Mouse (Mus musculus) testis, adult 2 months (tissue): ENCODE data around the gene Pdpk1. TPM values are rescaled to one million over a fixed set of nuclear protein-coding genes. Genes with fewer than 3 reads are reported as not detected.

Experiments used
- H3K27ac ChIP-seq: fragments of 200-500 bp; 2 replicates; pipeline ENCODE4 v1.5.1; 2012; ENCODE audit warnings: low read depth, low read length; ENCODE audit not compliant: control insufficient read depth, insufficient read depth
- H3K27me3 ChIP-seq: fragments of 200-500 bp; 2 replicates; pipeline ENCODE4 v1.6.1; 2012; ENCODE audit warnings: mild to moderate bottlenecking, low read length, moderate library complexity; ENCODE audit not compliant: control insufficient read depth, insufficient read depth
- H3K36me3 ChIP-seq: fragments of 200-500 bp; 2 replicates; pipeline ENCODE4 v1.6.1; 2012; ENCODE audit warnings: mild to moderate bottlenecking, low read length; ENCODE audit not compliant: control insufficient read depth, insufficient read depth
- H3K4me1 ChIP-seq: fragments of 200-500 bp; 2 replicates; pipeline ENCODE4 v1.6.1; 2012; ENCODE audit warnings: low read length; ENCODE audit not compliant: control insufficient read depth, insufficient read depth
- H3K4me3 ChIP-seq: fragments of 200-500 bp; 2 replicates; pipeline ENCODE4 v1.5.1; 2012; ENCODE audit warnings: low read depth, mild to moderate bottlenecking, low read length, moderate library complexity, mixed read lengths; ENCODE audit not compliant: control insufficient read depth
- CTCF ChIP-seq: fragments of 200-500 bp; IDR thresholded peaks from 2 replicates; pipeline ENCODE4 v1.5.1; 2012; ENCODE audit warnings: low read depth, mild to moderate bottlenecking, inconsistent platforms, low read length, moderate library complexity; ENCODE audit not compliant: control insufficient read depth, insufficient read depth, insufficient replicate concordance
- POLR2A ChIP-seq: fragments of 200-500 bp; IDR thresholded peaks from 2 replicates; pipeline ENCODE4 v1.6.1; 2012; ENCODE audit warnings: low read depth, mild to moderate bottlenecking, inconsistent platforms, low read length, moderate library complexity; ENCODE audit not compliant: control insufficient read depth
- polyA plus RNA-seq: library from polyadenylated mRNA; depleted of rRNA; stranded (reverse); fragments of >200 nt; gene quantifications from 2 replicates; pipeline ENCODE4 v1.2.3, GENCODE M21; 2012

The Pdpk1 gene
- polyA plus RNA-seq, 1 experiment = 486 TPM

DNA sequence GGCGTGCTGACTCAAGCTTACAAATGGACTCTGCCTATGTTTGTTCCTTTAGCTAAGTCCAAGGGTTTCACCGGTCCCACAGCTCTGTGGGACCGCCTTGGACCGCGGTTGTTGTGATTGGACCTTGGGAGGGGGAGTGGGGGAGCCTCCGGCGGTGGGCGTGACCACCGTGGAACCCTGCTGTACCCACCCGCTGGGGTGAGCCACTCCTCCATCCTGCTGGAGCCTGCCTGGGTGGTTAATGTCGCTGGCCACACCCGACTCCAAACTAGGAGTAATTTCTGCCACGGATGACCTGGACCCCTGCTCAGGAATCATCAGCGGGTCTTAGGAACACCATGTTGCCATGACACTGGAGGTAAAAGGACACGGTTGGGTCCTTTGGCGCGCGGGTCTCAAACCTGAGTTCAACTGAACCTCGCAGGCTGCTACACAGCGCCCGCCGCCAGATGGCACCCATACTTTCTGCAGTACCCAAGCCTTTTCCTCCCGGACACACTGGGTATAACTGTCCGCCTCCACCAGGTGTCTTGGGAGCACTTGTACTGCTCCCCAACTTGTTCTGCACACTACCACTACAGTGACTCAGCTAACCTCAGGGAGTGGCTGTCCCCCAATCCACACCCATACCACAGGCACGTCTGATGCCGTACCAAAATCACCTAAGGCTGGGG is 1.3 kb upstream of the Pdpk1 start:
- H3K27ac ChIP-seq = peak overlapping the region; percentile 84

DNA sequence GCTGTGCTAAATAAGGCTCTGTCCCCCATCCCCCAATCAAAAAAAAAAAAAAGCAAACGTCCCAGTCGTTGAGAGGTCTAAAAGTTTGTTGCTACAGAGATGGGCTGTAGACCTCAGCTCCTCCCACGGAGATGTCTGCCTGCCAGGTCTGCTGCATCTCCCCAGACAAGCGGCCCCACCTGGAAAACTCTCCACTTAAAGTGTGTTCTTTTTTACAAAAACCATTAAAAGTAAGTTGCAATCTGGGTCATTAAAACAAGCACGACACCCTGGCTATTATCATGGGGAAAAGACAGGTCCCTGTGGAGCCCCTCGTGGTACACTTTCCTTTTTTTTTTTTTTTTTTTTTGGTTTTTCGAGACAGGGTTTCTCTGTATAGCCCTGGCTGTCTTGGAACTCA is 658 bp upstream of the Pdpk1 start:
- Histone ChIP-seq H3K27me3 (no peaks in the 10 kb centered on the region), H3K27ac (peak overlapping the region; percentile 84), H3K4me1 (peaks cover 10% of the 10 kb centered on the region), H3K36me3 (no peaks in the 10 kb centered on the region; the same call in 1 of the 2 replicates), H3K4me3 (peak overlapping the region; percentile 94)
- TF ChIP-seq CTCF (no peak), POLR2A (no peak)

More for the DNA sequence above, 1.3 kb upstream of the Pdpk1 start:
- peak overlapping the region; percentile 94 for H3K4me3 ChIP-seq
- TF ChIP-seq CTCF = peak; percentile 61; the same call in 1 of the 2 replicates
- TF ChIP-seq POLR2A = peak; percentile 63
- H3K27me3 ChIP-seq = no peaks in the 10 kb centered on the region
- H3K36me3 ChIP-seq = no peaks in the 10 kb centered on the region; the same call in 1 of the 2 replicates
- peaks cover 10% of the 10 kb centered on the region for H3K4me1 ChIP-seq

DNA sequence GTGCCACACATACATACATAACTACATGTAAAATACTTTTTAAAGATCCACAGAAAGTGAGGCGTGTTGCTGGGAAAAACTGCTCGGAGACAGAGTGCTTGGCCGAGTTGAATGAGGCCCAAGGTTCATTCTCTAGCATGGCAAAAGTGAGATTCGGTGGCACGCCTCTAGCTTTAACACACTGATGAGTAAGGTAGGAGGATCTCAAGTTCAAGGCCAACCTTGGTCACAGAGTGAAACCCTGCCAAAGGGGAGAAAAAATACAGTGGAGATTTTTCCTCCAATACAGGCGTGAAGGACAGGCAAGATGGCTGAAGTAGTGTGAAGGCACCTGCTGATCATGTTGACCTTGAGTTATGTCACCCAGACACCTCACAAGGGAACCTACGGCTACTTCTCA is 1.3 kb downstream of the Pdpk1 start:
- Histone ChIP-seq H3K36me3 (no peaks in the 10 kb centered on the region; the same call in 1 of the 2 replicates), H3K27me3 (no peaks in the 10 kb centered on the region), H3K27ac (no peak overlapping the region; the same call in 1 of the 2 replicates), H3K4me1 (peaks cover 10% of the 10 kb centered on the region), H3K4me3 (peak overlapping the region; percentile 63)
- TF ChIP-seq CTCF (no peak), POLR2A (no peak)

DNA sequence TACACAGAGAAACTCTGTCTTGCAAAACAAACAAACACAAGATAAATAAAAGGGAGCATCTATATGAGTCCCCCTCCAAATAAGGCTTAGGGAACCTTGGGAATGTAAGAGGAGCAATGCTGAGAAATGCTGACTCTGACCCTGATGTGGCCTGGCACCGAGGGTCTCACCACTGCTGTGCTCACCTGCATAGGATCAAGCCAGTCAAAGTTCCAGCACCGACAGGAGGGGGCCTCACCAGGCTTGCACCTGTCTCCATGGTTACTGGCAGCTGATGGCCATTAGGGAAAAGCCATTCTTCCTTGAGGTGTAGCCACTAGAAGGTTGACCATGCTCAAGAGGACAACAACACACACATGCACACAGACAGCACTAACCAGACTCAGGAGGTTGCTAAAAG is 7.8 kb downstream of the Pdpk1 start:
- Histone ChIP-seq H3K4me1 (peaks cover 7% of the 10 kb centered on the region), H3K27me3 (no peaks in the 10 kb centered on the region), H3K27ac (no peak overlapping the region), H3K4me3 (peak overlapping the region; percentile 50), H3K36me3 (no peaks in the 10 kb centered on the region)
- TF ChIP-seq CTCF (no peak), POLR2A (no peak)

DNA sequence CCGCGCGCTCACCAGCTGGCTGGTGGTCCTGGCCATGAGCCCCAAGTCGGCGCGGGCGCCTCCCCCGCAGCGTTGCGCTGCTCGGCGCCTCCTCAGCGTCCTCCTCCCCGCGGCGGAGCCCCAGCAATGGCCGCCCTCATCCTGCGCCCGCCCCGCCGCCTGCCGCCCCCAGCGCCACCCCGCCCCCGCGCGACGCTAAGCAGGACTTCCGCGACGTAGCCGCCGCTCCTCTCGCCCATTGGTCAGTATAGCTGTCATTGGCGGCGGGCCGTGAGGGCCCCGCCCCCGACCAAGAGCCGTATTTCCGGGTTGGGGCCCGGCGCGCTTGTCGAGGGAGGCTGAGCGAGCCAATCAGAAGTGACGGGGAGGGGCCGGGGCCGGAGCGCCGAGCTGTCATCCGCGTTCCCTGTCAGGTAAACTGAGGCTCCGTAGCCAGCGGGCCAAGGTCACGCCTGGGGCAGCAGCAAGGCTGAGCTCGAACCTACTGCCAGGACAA is 9.3 kb downstream of the Pdpk1 start:
- Histone ChIP-seq H3K27ac (peak overlapping the region; percentile 85), H3K4me3 (peak overlapping the region; percentile 95), H3K27me3 (no peaks in the 10 kb centered on the region), H3K36me3 (no peaks in the 10 kb centered on the region), H3K4me1 (peaks cover 9% of the 10 kb centered on the region)
- TF ChIP-seq POLR2A (peak; percentile 51), CTCF (no peak)

DNA sequence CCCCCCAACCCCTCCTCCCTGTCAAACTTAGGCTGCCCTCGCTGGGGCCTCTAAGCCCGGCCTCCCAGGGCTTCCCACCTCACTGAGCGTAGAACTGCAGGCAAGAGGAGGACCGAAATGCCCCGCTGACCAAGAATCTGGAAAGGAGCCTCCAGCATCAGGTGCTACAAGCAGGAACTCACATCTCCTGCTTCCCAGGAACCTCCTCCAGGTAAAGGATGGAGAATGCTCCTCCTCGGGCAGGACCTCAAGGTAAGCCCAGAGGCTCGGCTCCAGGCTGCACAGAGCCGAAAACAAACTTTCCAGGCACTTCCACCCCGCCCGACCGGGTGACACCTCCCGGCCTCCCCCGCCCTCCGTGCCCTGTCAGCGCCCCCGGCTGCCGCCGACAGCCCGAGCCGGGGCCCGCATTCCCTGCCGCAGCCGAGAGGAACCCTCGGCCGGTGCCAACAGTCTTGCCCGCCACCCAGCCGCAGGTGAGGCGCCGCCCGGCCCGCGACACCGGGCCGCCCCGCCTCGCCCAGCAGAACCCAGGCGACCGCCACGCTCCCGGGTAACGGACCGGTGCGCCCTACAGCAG is 9.8 kb downstream of the Pdpk1 start:
- no peak for TF ChIP-seq CTCF
- TF ChIP-seq POLR2A = no peak
- H3K36me3 ChIP-seq = no peaks in the 10 kb centered on the region
- H3K27me3 ChIP-seq = no peaks in the 10 kb centered on the region
- H3K4me1 ChIP-seq = peaks cover 9% of the 10 kb centered on the region
- H3K4me3 ChIP-seq = peak overlapping the region; percentile 95
- peak overlapping the region; percentile 85 for H3K27ac ChIP-seq

DNA sequence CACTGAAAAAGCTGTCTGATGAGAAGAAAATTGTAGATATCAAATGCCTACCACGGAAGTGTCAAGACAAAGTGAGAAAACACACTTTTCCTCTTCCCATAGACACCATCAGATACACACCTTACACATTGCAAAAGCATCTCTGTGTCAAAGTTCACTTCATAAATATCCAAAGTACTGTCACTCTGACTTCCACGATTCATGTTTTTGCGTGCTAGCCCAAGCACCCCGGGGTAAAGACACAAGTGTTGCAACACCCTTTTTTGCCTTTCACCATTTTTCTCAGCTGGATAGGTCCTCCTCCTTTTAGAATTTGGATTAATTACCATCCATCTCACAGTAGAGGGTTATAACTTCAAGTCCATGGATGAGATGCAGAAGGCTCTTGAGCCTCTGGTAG is 10.8 kb downstream of the Pdpk1 start:
- TF ChIP-seq POLR2A (no peak), CTCF (no peak)
- Histone ChIP-seq H3K4me3 (peak overlapping the region; percentile 95; the same call in 1 of the 2 replicates), H3K4me1 (peaks cover 9% of the 10 kb centered on the region), H3K27ac (no peak overlapping the region), H3K36me3 (no peaks in the 10 kb centered on the region), H3K27me3 (no peaks in the 10 kb centered on the region)

DNA sequence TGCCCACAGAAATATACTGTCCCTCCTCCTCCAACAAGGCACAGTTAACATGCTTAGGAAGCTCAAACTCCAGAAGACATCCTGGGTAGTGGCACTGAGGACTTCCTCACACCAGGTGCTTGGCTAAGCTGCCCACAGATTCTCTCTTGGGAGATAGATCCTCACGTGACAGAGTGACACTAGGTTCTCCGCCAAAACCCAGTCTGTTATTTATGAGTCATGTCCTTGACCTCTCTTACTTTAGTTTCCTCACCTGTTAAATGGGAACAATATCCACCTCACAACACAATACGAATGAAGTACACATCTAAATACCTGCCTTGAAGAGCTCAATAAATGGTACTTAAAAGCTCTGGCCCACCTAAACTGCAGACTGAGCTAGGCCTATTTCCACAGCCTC is 11.5 kb downstream of the Pdpk1 start:
- TF ChIP-seq POLR2A (no peak), CTCF (no peak)
- Histone ChIP-seq H3K27ac (no peak overlapping the region), H3K4me3 (no peak overlapping the region), H3K4me1 (peaks cover 9% of the 10 kb centered on the region), H3K27me3 (no peaks in the 10 kb centered on the region), H3K36me3 (no peaks in the 10 kb centered on the region)
